Mouse (Mus musculus) hindbrain, embryonic 13.5 days (tissue): ENCODE measurements around the gene Arl4a. TPM values are rescaled to one million over a fixed set of nuclear protein-coding genes. Genes with fewer than 3 reads are reported as not detected.

Experiments used
- ATAC-seq: fragments of 200-750 bp; cut with Nextera tagmentation; 2 replicates; pipeline ENCODE4 v1.8.0; 2017; ENCODE audit warnings: moderate TSS enrichment; ENCODE audit not compliant: low FRiP score
- H3K27ac ChIP-seq: fragments of 300-500 bp; sonication (generic); 2 replicates; pipeline ENCODE4 v1.5.1; 2015; ENCODE audit warnings: inconsistent platforms, mild to moderate bottlenecking, moderate library complexity
- H3K27me3 ChIP-seq: fragments of 300-500 bp; sonication (generic); 2 replicates; pipeline ENCODE4 v1.6.1; 2015; ENCODE audit warnings: mild to moderate bottlenecking, inconsistent platforms
- H3K36me3 ChIP-seq: fragments of 300-500 bp; sonication (generic); 2 replicates; pipeline ENCODE4 v1.6.1; 2015; ENCODE audit warnings: mild to moderate bottlenecking, inconsistent platforms
- H3K4me1 ChIP-seq: fragments of 300-500 bp; sonication (generic); replicated peaks from 2 replicates; pipeline ENCODE4 v1.6.1; 2015; ENCODE audit warnings: inconsistent platforms
- H3K4me2 ChIP-seq: fragments of 300-500 bp; sonication (generic); 2 replicates; pipeline ENCODE4 v1.6.1; 2015; ENCODE audit warnings: inconsistent platforms, mild to moderate bottlenecking, moderate library complexity
- H3K4me3 ChIP-seq: fragments of 300-500 bp; sonication (generic); 2 replicates; pipeline ENCODE4 v1.5.1; 2015; ENCODE audit warnings: mild to moderate bottlenecking, inconsistent platforms
- H3K9ac ChIP-seq: fragments of 300-500 bp; sonication (generic); 2 replicates; pipeline ENCODE4 v1.6.1; 2015; ENCODE audit warnings: mild to moderate bottlenecking, inconsistent platforms
- H3K9me3 ChIP-seq: fragments of 300-500 bp; sonication (generic); 2 replicates; pipeline ENCODE4 v1.6.1; 2016; ENCODE audit warnings: inconsistent platforms
- WGBS: fragments of 180-500 bp; shearing (Covaris S2); methylation state at CpG from one replicate; pipeline ENCODE4 v1.1.7; 2015; 5-methylcytosine and 5-hydroxymethylcytosine counted together
- polyA plus RNA-seq: library from polyadenylated mRNA; unstranded; fragments of >200 nt; fragmentation: Nextera tagmentation; extraction: Ambion mirVana; gene quantifications from 2 replicates; pipeline ENCODE4 v1.2.1, GENCODE M21; 2015

The Arl4a gene
- 122 and 139 TPM in 2 replicates for polyA plus RNA-seq

GRCm38 (mm10) chr12:40037876-40038463, at the start of gene Arl4a:
Gene Arl4a, minus strand, starts transcription at chr12:40038025.
- H3K9ac ChIP-seq = peak within 1 kb of the TSS; percentile 91
- H3K4me1 ChIP-seq = peaks cover 22% of the 10 kb centered on the region
- peak within 1 kb of the TSS; percentile 86 for H3K4me3 ChIP-seq
- no peaks in the 10 kb centered on the region for H3K9me3 ChIP-seq
- no peaks in the 10 kb centered on the region for H3K36me3 ChIP-seq
- H3K27ac ChIP-seq = peak within 1 kb of the TSS; percentile 94
- WGBS = under 1% methylated on average over 47 of the region's 68 CpGs
- peak within 1 kb of the TSS; percentile 68 for H3K4me2 ChIP-seq
- no peaks in the 10 kb centered on the region for H3K27me3 ChIP-seq
- ATAC-seq = peak; percentile 93

DNA sequence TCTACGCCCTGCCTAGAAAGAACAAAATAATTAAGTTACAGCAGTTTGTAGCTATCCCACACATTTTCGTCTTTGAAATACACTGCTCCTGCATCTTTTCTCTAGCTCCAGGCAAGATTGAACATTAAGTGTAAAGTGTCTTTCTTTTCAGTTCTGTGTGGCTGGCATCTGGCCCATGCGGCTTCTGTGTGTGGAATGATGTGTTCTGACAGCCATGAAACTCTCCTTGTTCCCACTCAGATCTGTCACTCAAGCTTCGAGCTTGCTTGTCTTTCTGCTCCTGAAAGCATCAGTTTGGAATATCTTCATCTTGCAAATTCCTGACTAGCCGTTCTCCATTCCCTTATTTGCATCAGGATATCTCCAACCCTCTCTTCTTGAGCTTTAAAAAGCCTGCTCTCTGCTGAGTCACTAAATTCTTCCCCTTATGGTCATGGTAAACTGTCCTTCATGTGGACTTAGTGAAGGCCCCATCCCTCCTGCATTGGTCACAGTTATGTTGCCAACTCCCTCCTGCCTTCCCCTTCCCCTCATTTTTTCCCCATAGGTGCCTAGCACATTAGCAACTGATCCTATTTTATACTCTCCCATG, 48.0 kb upstream of the Arl4a start:
- WGBS = 66% methylated on average over 5 of the region's 5 CpGs
- Histone ChIP-seq H3K27ac (no peak overlapping the region), H3K4me1 (no peaks in the 10 kb centered on the region), H3K27me3 (no peaks in the 10 kb centered on the region), H3K9me3 (no peaks in the 10 kb centered on the region), H3K4me3 (no peak overlapping the region), H3K4me2 (no peak overlapping the region), H3K9ac (no peak overlapping the region), H3K36me3 (no peaks in the 10 kb centered on the region)
- no peak for ATAC-seq

GRCm38 (mm10) chr12:40082453-40083238, 44.8 kb upstream of the Arl4a start:
- Histone ChIP-seq H3K36me3 (no peaks in the 10 kb centered on the region), H3K9ac (no peak overlapping the region), H3K4me3 (no peak overlapping the region), H3K27ac (no peak overlapping the region), H3K4me2 (no peak overlapping the region), H3K9me3 (no peaks in the 10 kb centered on the region), H3K4me1 (no peaks in the 10 kb centered on the region), H3K27me3 (no peaks in the 10 kb centered on the region)
- 48% methylated on average over 5 of the region's 6 CpGs for WGBS
- ATAC-seq = no peak; the same call in 1 of the 2 replicates

DNA sequence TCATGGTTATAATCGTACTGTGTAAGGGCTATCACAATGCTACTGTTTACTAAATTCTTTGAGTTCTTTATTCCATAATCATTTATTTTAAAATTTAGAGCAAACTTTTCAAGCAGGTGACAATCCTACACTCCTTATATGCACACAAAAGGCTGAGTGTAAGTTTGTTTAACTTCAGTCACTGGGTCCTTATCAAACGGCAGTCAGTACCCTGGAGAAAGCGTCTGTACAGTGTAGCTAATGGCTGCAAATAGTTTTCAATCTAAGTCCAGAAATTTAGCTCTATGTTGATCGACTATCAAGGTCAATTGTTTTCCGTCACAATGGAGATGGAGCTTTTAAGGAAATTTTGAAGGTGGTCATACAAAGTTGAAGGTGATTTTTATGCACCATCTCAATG, 44.2 kb upstream of the Arl4a start:
- Histone ChIP-seq H3K9me3 (no peaks in the 10 kb centered on the region), H3K4me2 (no peak overlapping the region), H3K4me3 (no peak overlapping the region), H3K27ac (no peak overlapping the region), H3K27me3 (no peaks in the 10 kb centered on the region), H3K4me1 (no peaks in the 10 kb centered on the region), H3K9ac (no peak overlapping the region), H3K36me3 (no peaks in the 10 kb centered on the region)
- no peak for ATAC-seq
- WGBS = 79% methylated on average over 5 of the region's 5 CpGs

DNA sequence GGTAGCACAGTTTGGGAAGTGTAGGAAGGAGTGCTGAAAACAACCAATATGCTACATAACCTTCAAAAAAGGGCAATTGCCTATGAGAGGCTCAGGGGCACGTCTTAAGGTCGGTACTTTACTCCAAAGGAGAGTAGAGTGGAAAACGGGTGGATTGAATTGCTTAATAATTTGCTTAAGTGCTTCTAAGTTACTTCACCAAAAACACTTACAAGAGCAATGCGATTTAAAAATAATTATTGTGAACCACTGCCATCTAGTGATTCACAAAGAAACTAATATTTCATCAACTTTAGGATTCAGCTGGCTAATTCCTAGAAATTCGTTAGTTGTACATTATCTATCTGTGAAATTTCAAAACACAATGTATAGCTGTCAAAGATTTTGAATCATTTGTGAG, 35.8 kb upstream of the Arl4a start:
- no peaks in the 10 kb centered on the region for H3K4me1 ChIP-seq
- ATAC-seq = no peak
- H3K9me3 ChIP-seq = no peaks in the 10 kb centered on the region
- H3K27me3 ChIP-seq = no peaks in the 10 kb centered on the region
- no peak overlapping the region for H3K27ac ChIP-seq
- H3K36me3 ChIP-seq = no peaks in the 10 kb centered on the region
- no peak overlapping the region for H3K4me2 ChIP-seq
- WGBS = 76% methylated on average over 5 of the region's 5 CpGs
- H3K4me3 ChIP-seq = no peak overlapping the region
- no peak overlapping the region for H3K9ac ChIP-seq

DNA sequence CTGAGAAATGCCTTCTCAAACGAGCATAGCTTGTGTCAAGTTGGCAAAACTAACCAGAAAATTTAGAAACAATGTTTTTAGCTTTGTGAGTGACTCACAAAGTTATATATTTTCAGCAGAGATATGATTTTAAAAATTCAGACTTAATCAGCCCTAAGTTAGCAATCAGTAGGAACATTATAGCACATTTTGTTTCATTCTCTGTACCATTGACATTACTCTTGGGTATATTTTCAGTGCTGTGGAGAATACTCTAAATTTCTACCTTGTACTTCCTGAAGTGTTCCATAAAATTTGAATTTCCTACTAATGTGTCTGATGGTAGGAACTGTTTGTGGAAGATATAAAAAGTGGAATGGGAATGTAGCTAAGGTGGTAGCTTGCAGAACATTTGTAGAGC, 9.2 kb upstream of the Arl4a start:
- H3K36me3 ChIP-seq = no peaks in the 10 kb centered on the region
- H3K4me1 ChIP-seq = no peaks in the 10 kb centered on the region
- H3K9me3 ChIP-seq = no peaks in the 10 kb centered on the region
- H3K27ac ChIP-seq = no peak overlapping the region
- 69% methylated on average over 1 of the region's 1 CpGs for WGBS
- no peak overlapping the region for H3K4me2 ChIP-seq
- no peak overlapping the region for H3K4me3 ChIP-seq
- ATAC-seq = no peak
- H3K27me3 ChIP-seq = no peaks in the 10 kb centered on the region
- no peak overlapping the region for H3K9ac ChIP-seq

DNA sequence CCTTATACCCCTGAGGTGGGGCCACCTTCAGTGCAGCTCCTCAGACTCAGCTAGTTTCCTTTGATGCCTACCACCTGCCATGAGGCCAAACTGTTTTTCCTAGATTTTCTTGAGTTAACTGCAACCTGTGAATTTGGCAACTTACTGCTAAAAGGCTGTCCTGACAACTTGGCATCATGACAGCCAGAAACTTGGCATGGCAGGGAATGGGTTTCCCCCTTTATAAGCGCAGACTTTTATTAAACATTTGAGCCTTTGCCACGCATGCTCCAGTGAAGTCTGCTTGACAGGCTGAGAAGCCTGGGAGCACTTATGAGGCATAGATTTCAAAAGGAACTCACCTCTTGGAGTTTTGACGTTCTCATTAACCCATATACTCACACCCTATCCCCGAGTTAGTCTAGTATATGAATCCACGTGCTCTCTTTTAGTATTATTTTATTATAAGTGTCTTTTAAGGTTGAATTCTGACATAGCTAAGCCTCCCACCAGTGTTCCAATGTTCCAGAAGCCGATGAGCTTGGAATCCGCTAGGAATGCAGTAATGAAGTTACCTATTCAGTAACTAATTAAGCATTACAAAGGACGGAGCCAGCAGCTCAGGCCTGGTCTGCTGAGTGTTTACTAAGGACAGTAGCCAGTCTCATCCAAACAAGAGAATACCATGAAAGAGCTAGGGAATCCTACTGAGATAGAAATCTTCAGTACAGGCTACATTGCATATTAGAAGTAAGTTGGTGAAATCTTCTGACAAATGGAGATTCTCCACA, 6.2 kb upstream of the Arl4a start:
- ATAC-seq = no peak
- WGBS = 78% methylated on average over 8 of the region's 8 CpGs

DNA sequence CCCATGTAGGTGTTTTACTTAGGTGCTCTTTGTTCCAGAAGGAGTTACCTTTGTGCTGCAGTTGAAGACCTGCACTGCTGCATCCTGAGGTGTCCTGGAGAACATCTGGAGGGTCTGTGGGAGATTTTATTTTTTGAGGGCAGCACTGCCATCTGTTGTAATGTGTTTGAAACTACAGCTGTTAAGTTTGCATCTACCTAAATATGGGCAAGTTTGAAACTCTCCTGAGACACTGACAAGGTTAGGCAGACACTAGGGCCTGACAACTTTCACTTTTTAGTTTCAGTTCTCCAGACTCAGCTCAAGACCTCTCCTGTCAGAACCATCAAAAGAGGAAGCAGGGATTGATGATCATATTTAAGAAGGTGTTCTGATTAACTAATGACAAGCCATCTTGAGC, 2.2 kb upstream of the Arl4a start:
- no peak overlapping the region for H3K27ac ChIP-seq
- no peak overlapping the region for H3K4me3 ChIP-seq
- no peaks in the 10 kb centered on the region for H3K9me3 ChIP-seq
- peaks cover 12% of the 10 kb centered on the region for H3K4me1 ChIP-seq
- H3K27me3 ChIP-seq = no peaks in the 10 kb centered on the region
- no peak overlapping the region for H3K4me2 ChIP-seq
- no peak for ATAC-seq
- no peaks in the 10 kb centered on the region for H3K36me3 ChIP-seq
- no peak overlapping the region for H3K9ac ChIP-seq

More for the DNA sequence above, 6.2 kb upstream of the Arl4a start:
- H3K27ac ChIP-seq = no peak overlapping the region
- no peak overlapping the region for H3K4me2 ChIP-seq
- no peaks in the 10 kb centered on the region for H3K27me3 ChIP-seq
- H3K36me3 ChIP-seq = no peaks in the 10 kb centered on the region
- no peaks in the 10 kb centered on the region for H3K4me1 ChIP-seq
- no peaks in the 10 kb centered on the region for H3K9me3 ChIP-seq
- no peak overlapping the region for H3K4me3 ChIP-seq
- no peak overlapping the region for H3K9ac ChIP-seq

- WGBS = under 1% methylated on average over 58 of the region's 60 CpGs
Measured at GRCm38 (mm10) chr12:40037226-40037813, 505 bp downstream of the Arl4a start.

GRCm38 (mm10) chr12:40036666-40037065, 1.2 kb downstream of the Arl4a start:
- 1% methylated on average over 11 of the region's 11 CpGs for WGBS
- no peak for ATAC-seq
- peak overlapping the region; percentile 94 for H3K27ac ChIP-seq

More at GRCm38 (mm10) chr12:40037226-40037813, 505 bp downstream of the Arl4a start:
- peak; percentile 98 for ATAC-seq
- peak overlapping the region; percentile 86 for H3K4me3 ChIP-seq
- H3K4me1 ChIP-seq = peaks cover 22% of the 10 kb centered on the region
- H3K27ac ChIP-seq = peak overlapping the region; percentile 94
- H3K27me3 ChIP-seq = no peaks in the 10 kb centered on the region
- no peaks in the 10 kb centered on the region for H3K9me3 ChIP-seq
- H3K36me3 ChIP-seq = 0 out of 2 replicates have a peak, but pooled peaks cover 4% of the 10 kb centered on the region
- H3K4me2 ChIP-seq = peak overlapping the region; percentile 68
- H3K9ac ChIP-seq = peak overlapping the region; percentile 91

DNA sequence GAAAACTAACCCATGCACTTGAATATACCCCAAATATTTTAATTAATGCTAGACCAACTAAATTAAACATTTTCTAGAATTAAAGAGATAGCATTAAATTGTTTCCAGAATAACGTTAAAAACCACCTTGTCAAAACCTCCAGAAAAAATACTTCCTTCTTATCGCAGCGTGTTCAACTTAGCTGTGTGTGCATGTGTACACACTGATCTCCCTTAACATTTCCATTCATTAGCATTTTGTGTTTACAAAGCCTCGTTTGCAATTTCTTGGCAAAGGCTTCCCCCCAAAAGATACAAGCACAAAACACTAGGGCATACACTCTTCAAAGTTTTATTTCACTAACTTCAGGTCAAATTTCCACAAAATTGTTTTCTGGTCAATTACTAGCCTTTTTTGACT, 2.3 kb downstream of the Arl4a start:
- Histone ChIP-seq H3K36me3 (peaks cover 11% of the 10 kb centered on the region; the same call in 1 of the 2 replicates), H3K27ac (no peak overlapping the region), H3K9me3 (no peaks in the 10 kb centered on the region; the same call in 1 of the 2 replicates), H3K4me3 (peak overlapping the region; percentile 86), H3K4me1 (peaks cover 22% of the 10 kb centered on the region), H3K4me2 (peak overlapping the region; percentile 68), H3K27me3 (no peaks in the 10 kb centered on the region), H3K9ac (peak overlapping the region; percentile 91)
- ATAC-seq = no peak
- WGBS = 60% methylated on average over 4 of the region's 4 CpGs

More at GRCm38 (mm10) chr12:40036666-40037065, 1.2 kb downstream of the Arl4a start:
- peaks cover 6% of the 10 kb centered on the region; the same call in 1 of the 2 replicates for H3K36me3 ChIP-seq
- H3K9me3 ChIP-seq = no peaks in the 10 kb centered on the region
- no peaks in the 10 kb centered on the region for H3K27me3 ChIP-seq
- H3K4me1 ChIP-seq = peaks cover 22% of the 10 kb centered on the region
- peak overlapping the region; percentile 68 for H3K4me2 ChIP-seq
- H3K9ac ChIP-seq = peak overlapping the region; percentile 91
- H3K4me3 ChIP-seq = peak overlapping the region; percentile 86
